Comparison of ENCODE assay signal across 26 mouse cellular contexts in the genomic region with DNA sequence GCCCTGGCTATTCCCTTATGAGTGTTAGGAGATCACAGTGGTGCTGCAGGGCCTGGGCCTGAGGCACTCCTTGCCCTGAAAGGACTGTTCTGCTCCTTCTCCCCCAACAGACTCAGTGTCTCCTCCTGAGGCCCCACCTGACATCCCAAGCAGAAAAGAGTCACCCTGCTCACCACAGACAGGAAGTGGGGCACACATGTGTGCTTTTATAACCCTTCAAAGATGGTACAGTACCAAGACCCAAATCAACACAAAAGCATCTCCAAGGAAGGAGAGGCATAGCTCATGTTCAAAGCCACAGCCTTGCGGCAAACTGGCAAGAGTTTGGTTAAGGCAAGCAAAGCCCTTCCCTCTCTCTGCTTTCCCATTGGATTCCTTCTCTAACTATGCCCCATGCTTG. TPM values are rescaled to one million over a fixed set of nuclear protein-coding genes. Genes with fewer than 3 reads are reported as not detected.
DNase-seq lines count a peak whose midpoint lies in the region; ATAC-seq and TF ChIP-seq lines count a peak whose summit lies in the region.
"Had no signal": no experiment of that assay in that cellular context is flagged by ENCODE, and none has a peak within 500 bp of the region (broad histone marks: within the 10 kb centered on the region; RNA-seq: fewer than 3 reads in every experiment).

No protein-coding gene starts in this region.

- TF ChIP-seq CTCF in thymus, adult 2 months (IDR thresholded peaks at IDR 0.05; ENCODE audit: borderline replicate concordance, control insufficient read depth, extremely low read depth, insufficient read depth, low read length, poor library complexity), result no peak

- H3K27me3 ChIP-seq in thymus, adult 2 months (ENCODE audit: control insufficient read depth, insufficient read depth, low read length), result no peaks in the 10 kb centered on the region
- no peaks in the 10 kb centered on the region for H3K27me3 ChIP-seq in midbrain, embryonic 11.5 days (ENCODE audit: control insufficient read depth, insufficient read depth, low read length)
- H3K27me3 ChIP-seq: CH12.LX; forebrain, embryonic 13.5 days; hindbrain, embryonic 12.5 days; hindbrain, embryonic 15.5 days had no signal

- ATAC-seq in midbrain, embryonic 11.5 days (ENCODE audit: low FRiP score), result no peak
- ATAC-seq: forebrain, embryonic 13.5 days; forebrain, embryonic 16.5 days; Patski had no signal

- H3K9me3 ChIP-seq in midbrain, embryonic 11.5 days (ENCODE audit: control insufficient read depth, low read length), result no peaks in the 10 kb centered on the region
- H3K9me3 ChIP-seq: forebrain, embryonic 10.5 days; forebrain, embryonic 13.5 days; G1E; hindbrain, embryonic 12.5 days; hindbrain, embryonic 15.5 days had no signal

- 4% methylated on average over 1 of the region's 1 CpGs for WGBS in thymus, adult 2 months
- 88% methylated on average over 1 of the region's 1 CpGs for WGBS in midbrain, embryonic 11.5 days

- H3K4me3 ChIP-seq in thymus, adult 2 months (ENCODE audit: control insufficient read depth, insufficient read depth, low read length), result no peak overlapping the region
- H3K4me3 ChIP-seq in midbrain, embryonic 11.5 days (ENCODE audit: low read depth, low read length), result no peak overlapping the region
- H3K4me3 ChIP-seq: forebrain, embryonic 10.5 days; forebrain, embryonic 13.5 days; gastrocnemius, adult 2 months; hindbrain, embryonic 12.5 days; hindbrain, embryonic 15.5 days had no signal

- H3K4me2 ChIP-seq in midbrain, embryonic 11.5 days, result no peak overlapping the region
- H3K4me2 ChIP-seq: forebrain, embryonic 13.5 days; heart, embryonic 11.5 days; hindbrain, embryonic 12.5 days; hindbrain, embryonic 15.5 days had no signal

- TF ChIP-seq POLR2A in thymus, adult 2 months (IDR thresholded peaks at IDR 0.05; ENCODE audit: control insufficient read depth, extremely low read depth, insufficient read depth, low read length, poor library complexity), result no peak

- no peaks in the 10 kb centered on the region for H3K36me3 ChIP-seq in thymus, adult 2 months (ENCODE audit: control insufficient read depth, insufficient read depth, low read length)
- H3K36me3 ChIP-seq in midbrain, embryonic 11.5 days (ENCODE audit: control insufficient read depth, insufficient read depth, low read length), result peaks cover 8% of the 10 kb centered on the region
- H3K36me3 ChIP-seq: G1E had no signal

- H3K9ac ChIP-seq in midbrain, embryonic 11.5 days (ENCODE audit: low read length), result no peak overlapping the region
- H3K9ac ChIP-seq: forebrain, embryonic 13.5 days; hindbrain, embryonic 12.5 days; hindbrain, embryonic 15.5 days had no signal

- H3K27ac ChIP-seq in thymus, adult 2 months (ENCODE audit: control insufficient read depth, insufficient read depth, low read length), result no peak overlapping the region
- H3K27ac ChIP-seq in midbrain, embryonic 11.5 days (ENCODE audit: low read depth, low read length), result no peak overlapping the region
- H3K27ac ChIP-seq: forebrain, embryonic 10.5 days; forebrain, embryonic 13.5 days; hindbrain, embryonic 12.5 days; hindbrain, embryonic 15.5 days had no signal

- H3K4me1 ChIP-seq in thymus, adult 2 months (replicated peaks; ENCODE audit: control insufficient read depth, insufficient read depth, low read length), result peaks cover 57% of the 10 kb centered on the region
- no peaks in the 10 kb centered on the region for H3K4me1 ChIP-seq in midbrain, embryonic 11.5 days (ENCODE audit: control insufficient read depth, insufficient read depth, low read length)
- H3K4me1 ChIP-seq: forebrain, embryonic 10.5 days; forebrain, embryonic 13.5 days had no signal

- DNase-seq in T-cell, adult 2 months (ENCODE audit: low spot score), result peak; percentile 3
- DNase-seq in thymus, adult 2 months, result peak; percentile 60
- DNase-seq in thymus, postnatal 14 days, result peak; percentile 74
- peak; percentile 55 for DNase-seq in thymus, postnatal 4 days
- DNase-seq in midbrain, embryonic 11.5 days (ENCODE audit: low spot score, missing footprints), result no peak
- DNase-seq in embryo, embryonic 9.5 days (ENCODE audit: extremely low spot score), result no peak
- no peak for DNase-seq in cerebellum, postnatal 14 days
- DNase-seq: adrenal gland, adult 2 months; adrenal gland, postnatal 14 days; cerebellum, adult 11 months; cerebellum, adult 9-10 months; cerebellum, postnatal 36 days; embryo, embryonic 11 days; gastrocnemius, adult 2 months; gastrocnemius, postnatal 14 days; heart, adult 11 months had no signal

RNA-seq across cellular contexts. Expression of a gene that starts 57.6 kb away (rescaled TPM):
- 2.3 and 3.9 TPM in 2 replicates for polyA plus RNA-seq in thymus, adult 2 months (2012; rRNA removed)
- 6.1 and 7.8 TPM in 2 replicates for polyA plus RNA-seq in midbrain, embryonic 11.5 days (2014; fragmentation: Nextera tagmentation; extraction: Ambion mirVana)
- polyA plus RNA-seq: C2C12, G1E had no signal

Comparison
In these comparisons a context has a peak if more than half of its experiments do, and no peak if none do; other contexts are left out.
1. DNase-seq: peak in T-cell, adult 2 months (single experiment), thymus, adult 2 months (single experiment), thymus, postnatal 14 days (single experiment) and thymus, postnatal 4 days (single experiment); none in midbrain, embryonic 11.5 days (single experiment), embryo, embryonic 9.5 days (single experiment) and cerebellum, postnatal 14 days (0 of 2).